Mouse (Mus musculus) heart, embryonic 15.5 days (tissue): Measurements from ENCODE around the gene Ldlrap1. TPM values are rescaled to one million over a fixed set of nuclear protein-coding genes. Genes with fewer than 3 reads are reported as not detected.
"Not testable (repeated sequence)": the region's sequence is repeated elsewhere in the genome, so short reads cannot be mapped to it uniquely, and the experiment has no call there.

Experiments used
- ATAC-seq: fragments of 200-750 bp; cut with Nextera tagmentation; replicated peaks from 2 replicates; pipeline ENCODE4 v1.8.0; 2017; ENCODE audit warnings: low read depth, moderate TSS enrichment; ENCODE audit not compliant: insufficient number of reproducible peaks, insufficient read depth, low FRiP score
- H3K27ac ChIP-seq: fragments of 300-500 bp; sonication (generic); 2 replicates; pipeline ENCODE4 v1.5.1; 2015; ENCODE audit warnings: mild to moderate bottlenecking, inconsistent platforms
- H3K27me3 ChIP-seq: fragments of 300-500 bp; sonication (generic); 2 replicates; pipeline ENCODE4 v1.6.1; 2015; ENCODE audit warnings: inconsistent platforms
- H3K36me3 ChIP-seq: fragments of 300-500 bp; sonication (generic); 2 replicates; pipeline ENCODE4 v1.6.1; 2015; ENCODE audit warnings: mild to moderate bottlenecking, inconsistent platforms
- H3K4me1 ChIP-seq: fragments of 300-500 bp; sonication (generic); replicated peaks from 2 replicates; pipeline ENCODE4 v1.6.1; 2015; ENCODE audit warnings: inconsistent platforms
- H3K4me2 ChIP-seq: fragments of 300-500 bp; sonication (generic); 2 replicates; pipeline ENCODE4 v1.6.1; 2015; ENCODE audit warnings: inconsistent platforms, mild to moderate bottlenecking, moderate library complexity
- H3K4me3 ChIP-seq: fragments of 300-500 bp; sonication (generic); 2 replicates; pipeline ENCODE4 v1.5.1; 2015; ENCODE audit warnings: mild to moderate bottlenecking, inconsistent platforms
- H3K9ac ChIP-seq: fragments of 300-500 bp; sonication (generic); 2 replicates; pipeline ENCODE4 v1.6.1; 2015; ENCODE audit warnings: mild to moderate bottlenecking, inconsistent platforms
- H3K9me3 ChIP-seq: fragments of 300-500 bp; sonication (generic); replicated peaks from 2 replicates; pipeline ENCODE4 v1.6.1; 2016; ENCODE audit warnings: inconsistent platforms
- WGBS: fragments of 180-500 bp; shearing (Covaris S2); methylation state at CpG from one replicate; pipeline ENCODE4 v1.1.7; 2015; ENCODE audit warnings: mixed read lengths; 5-methylcytosine and 5-hydroxymethylcytosine counted together
- polyA plus RNA-seq: library from polyadenylated mRNA; unstranded; fragments of >200 nt; fragmentation: Nextera tagmentation; extraction: Ambion mirVana; gene quantifications from 2 replicates; pipeline ENCODE4 v1.2.1, GENCODE M21; 2015

The Ldlrap1 gene
- polyA plus RNA-seq, 1 experiment from 2014 or later, result 11.6 TPM

DNA sequence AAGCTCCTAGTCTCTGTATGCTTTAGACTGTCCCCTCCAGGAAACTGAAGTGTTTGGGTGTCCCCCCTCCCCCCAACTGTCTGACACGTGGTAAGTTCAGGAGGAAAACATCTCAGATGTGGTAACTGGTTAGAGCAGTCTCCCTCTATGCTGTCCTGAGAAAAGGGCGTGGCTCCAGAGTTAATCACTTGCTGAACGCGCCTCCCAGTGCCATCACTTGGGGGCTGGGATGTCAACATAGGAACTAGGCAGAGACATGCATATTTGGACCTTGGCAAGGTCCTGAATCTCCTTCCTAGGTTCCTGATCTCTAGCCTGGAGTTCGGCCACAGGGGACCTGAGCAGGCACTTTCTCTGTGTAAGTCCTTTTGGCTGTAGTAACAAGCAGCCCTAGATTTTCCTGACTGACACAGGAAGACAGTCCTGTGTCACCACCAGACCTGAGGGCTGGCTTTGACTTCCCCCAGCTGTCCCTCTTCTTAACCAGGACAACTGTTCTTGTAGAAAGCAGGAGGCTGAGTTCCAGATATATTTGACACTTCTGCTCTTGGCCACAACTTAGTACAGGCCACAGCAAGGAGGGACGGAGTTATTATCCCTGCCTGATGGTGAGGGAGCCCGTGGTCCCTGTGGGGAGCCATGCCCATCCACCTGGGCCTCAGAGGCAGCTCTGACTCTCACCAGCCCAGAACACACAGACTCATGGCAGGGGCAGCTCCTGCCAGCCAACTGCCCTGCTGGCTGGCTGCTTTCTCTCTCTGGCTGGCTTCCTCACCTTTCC lies 28.9 kb upstream of the Ldlrap1 start:
- ATAC-seq, result no peak
- Histone ChIP-seq H3K27ac (no peak overlapping the region), H3K36me3 (no peaks in the 10 kb centered on the region), H3K4me3 (no peak overlapping the region), H3K4me1 (peaks cover 18% of the 10 kb centered on the region), H3K4me2 (no peak overlapping the region), H3K27me3 (no peaks in the 10 kb centered on the region), H3K9me3 (no peaks in the 10 kb centered on the region), H3K9ac (no peak overlapping the region)
- 25% methylated on average over 7 of the region's 7 CpGs for WGBS

GRCm38 (mm10) chr4:134795819-134796485 lies 28.1 kb upstream of the Ldlrap1 start:
- H3K27me3 ChIP-seq, result no peaks in the 10 kb centered on the region
- H3K27ac ChIP-seq, result no peak overlapping the region
- H3K9ac ChIP-seq, result no peak overlapping the region
- no peak for ATAC-seq
- 77% methylated on average over 5 of the region's 5 CpGs for WGBS
- no peaks in the 10 kb centered on the region for H3K9me3 ChIP-seq
- H3K4me2 ChIP-seq, result no peak overlapping the region
- H3K4me3 ChIP-seq, result no peak overlapping the region
- no peaks in the 10 kb centered on the region for H3K36me3 ChIP-seq
- peaks cover 18% of the 10 kb centered on the region for H3K4me1 ChIP-seq

DNA sequence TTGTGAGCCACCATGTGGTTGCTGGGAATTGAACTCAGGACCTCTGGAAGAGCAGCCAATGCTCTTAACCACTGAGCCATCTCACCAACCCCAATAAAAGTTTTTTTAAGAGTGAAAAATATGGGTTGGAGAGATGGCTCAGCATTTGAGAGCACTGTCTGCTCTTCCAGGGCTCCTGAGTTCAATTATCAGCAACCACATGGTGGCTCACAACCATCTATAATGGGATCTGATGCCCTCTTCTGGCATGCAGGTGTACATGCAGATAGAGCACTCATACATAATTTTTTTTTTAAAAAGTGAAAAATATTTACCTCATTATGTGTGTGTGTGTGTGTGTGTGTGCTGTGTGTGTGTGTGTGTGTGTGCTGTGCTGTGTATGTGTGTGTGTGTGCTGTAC lies 27.1 kb upstream of the Ldlrap1 start:
- H3K4me2 ChIP-seq, H3K9ac ChIP-seq, H3K9me3 ChIP-seq, ATAC-seq, H3K27me3 ChIP-seq, H3K36me3 ChIP-seq, H3K4me3 ChIP-seq, H3K27ac ChIP-seq: not testable (repeated sequence)
- peaks cover 18% of the 10 kb centered on the region for H3K4me1 ChIP-seq

DNA sequence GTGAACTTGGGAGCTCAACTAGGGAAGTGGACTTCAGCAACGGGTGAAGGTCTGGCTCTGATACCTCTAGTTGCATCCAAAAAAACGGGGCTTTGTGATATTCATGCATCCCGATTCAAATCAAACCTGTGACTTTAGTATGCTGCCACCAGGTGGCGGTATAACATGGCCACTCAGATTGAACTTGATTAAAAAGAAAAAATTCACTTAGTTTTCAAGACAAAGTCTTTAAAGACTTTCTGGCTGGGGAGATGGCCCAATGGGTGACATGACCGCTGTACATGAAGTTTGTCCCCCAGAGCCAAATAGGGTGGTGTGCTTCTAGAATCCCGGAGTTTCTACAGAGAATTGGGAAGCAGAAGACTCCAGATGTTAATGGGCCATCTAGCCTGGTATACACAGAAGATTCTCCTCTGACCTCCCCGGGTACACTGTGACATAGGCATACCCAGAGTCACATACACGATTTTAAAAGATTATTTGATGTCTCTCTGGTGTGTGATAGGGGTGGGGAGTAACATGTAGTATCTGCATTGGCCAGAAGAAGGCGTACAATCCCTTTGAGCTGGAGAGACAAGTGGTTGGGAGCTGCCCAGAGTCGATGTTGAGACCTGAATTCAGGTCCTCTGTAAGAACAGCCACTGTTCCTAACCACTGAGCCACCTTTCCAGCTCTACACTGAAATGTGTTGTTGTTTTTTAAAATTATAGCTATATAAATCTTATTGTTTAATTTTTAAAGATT lies 25.6 kb upstream of the Ldlrap1 start:
- Histone ChIP-seq H3K27me3 (no peaks in the 10 kb centered on the region), H3K36me3 (no peaks in the 10 kb centered on the region), H3K4me1 (peaks cover 18% of the 10 kb centered on the region), H3K9ac (no peak overlapping the region), H3K27ac (no peak overlapping the region), H3K4me2 (no peak overlapping the region), H3K4me3 (no peak overlapping the region), H3K9me3 (no peaks in the 10 kb centered on the region)
- WGBS, result 41% methylated on average over 10 of the region's 10 CpGs
- ATAC-seq, result no peak

- Histone ChIP-seq H3K9me3 (no peaks in the 10 kb centered on the region), H3K4me1 (peaks cover 6% of the 10 kb centered on the region), H3K9ac (no peak overlapping the region), H3K27me3 (no peaks in the 10 kb centered on the region), H3K4me3 (no peak overlapping the region), H3K27ac (no peak overlapping the region), H3K36me3 (no peaks in the 10 kb centered on the region), H3K4me2 (no peak overlapping the region)
- 61% methylated on average over 6 of the region's 6 CpGs for WGBS
- ATAC-seq, result no peak
Measured at GRCm38 (mm10) chr4:134791731-134792130, 23.9 kb upstream of the Ldlrap1 start.

DNA sequence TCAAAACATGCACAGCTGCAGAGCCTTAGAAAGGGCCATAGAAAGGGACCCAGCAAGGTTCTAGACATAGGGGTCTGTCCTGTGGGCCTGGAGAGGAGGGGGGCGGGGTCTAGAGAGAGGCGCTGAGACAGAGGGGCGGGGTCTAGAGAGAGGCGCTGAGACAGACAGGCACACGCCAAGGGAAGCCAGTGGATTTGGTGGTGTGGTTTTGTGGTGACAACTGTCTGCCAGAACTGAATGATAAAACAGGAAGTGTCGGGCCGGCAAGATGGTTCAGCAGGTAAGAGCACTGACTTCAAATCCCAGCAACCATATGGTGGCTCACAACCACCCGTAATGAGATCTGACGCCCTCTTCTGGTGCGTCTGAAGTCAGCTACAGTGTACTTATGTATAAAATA lies 19.1 kb upstream of the Ldlrap1 start:
- Histone ChIP-seq H3K27ac (no peak overlapping the region), H3K27me3 (no peaks in the 10 kb centered on the region), H3K4me3 (no peak overlapping the region), H3K9ac (no peak overlapping the region), H3K4me2 (no peak overlapping the region), H3K4me1 (no peaks in the 10 kb centered on the region; the same call in 1 of the 2 replicates), H3K36me3 (no peaks in the 10 kb centered on the region), H3K9me3 (no peaks in the 10 kb centered on the region)
- ATAC-seq, result no peak
- 40% methylated on average over 10 of the region's 10 CpGs for WGBS

DNA sequence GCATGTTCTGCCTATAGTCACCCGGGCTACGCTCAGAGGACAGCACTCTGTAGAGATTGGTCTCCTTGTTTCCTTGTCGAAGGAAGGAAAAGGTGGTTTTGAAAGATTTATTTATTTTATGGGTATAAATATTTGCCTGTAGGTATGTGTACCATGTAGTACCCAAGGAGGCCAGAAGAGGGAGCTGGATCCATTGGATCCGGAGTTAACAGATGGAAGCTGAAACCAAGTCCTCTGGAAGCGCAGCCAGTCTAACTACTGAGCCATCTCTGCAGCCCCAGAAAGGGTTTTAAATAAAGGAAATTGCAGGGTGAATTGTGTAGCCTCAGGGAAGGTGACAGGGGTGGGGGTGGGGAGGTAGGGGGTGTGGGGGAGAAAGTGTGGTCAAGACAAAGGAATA lies 16.9 kb upstream of the Ldlrap1 start:
- no peaks in the 10 kb centered on the region for H3K36me3 ChIP-seq
- no peak overlapping the region for H3K4me3 ChIP-seq
- no peak overlapping the region for H3K27ac ChIP-seq
- H3K4me1 ChIP-seq, result no peaks in the 10 kb centered on the region; the same call in 1 of the 2 replicates
- no peaks in the 10 kb centered on the region for H3K27me3 ChIP-seq
- ATAC-seq, result no peak
- H3K4me2 ChIP-seq, result no peak overlapping the region
- no peaks in the 10 kb centered on the region for H3K9me3 ChIP-seq
- no peak overlapping the region for H3K9ac ChIP-seq
- 63% methylated on average over 5 of the region's 5 CpGs for WGBS

DNA sequence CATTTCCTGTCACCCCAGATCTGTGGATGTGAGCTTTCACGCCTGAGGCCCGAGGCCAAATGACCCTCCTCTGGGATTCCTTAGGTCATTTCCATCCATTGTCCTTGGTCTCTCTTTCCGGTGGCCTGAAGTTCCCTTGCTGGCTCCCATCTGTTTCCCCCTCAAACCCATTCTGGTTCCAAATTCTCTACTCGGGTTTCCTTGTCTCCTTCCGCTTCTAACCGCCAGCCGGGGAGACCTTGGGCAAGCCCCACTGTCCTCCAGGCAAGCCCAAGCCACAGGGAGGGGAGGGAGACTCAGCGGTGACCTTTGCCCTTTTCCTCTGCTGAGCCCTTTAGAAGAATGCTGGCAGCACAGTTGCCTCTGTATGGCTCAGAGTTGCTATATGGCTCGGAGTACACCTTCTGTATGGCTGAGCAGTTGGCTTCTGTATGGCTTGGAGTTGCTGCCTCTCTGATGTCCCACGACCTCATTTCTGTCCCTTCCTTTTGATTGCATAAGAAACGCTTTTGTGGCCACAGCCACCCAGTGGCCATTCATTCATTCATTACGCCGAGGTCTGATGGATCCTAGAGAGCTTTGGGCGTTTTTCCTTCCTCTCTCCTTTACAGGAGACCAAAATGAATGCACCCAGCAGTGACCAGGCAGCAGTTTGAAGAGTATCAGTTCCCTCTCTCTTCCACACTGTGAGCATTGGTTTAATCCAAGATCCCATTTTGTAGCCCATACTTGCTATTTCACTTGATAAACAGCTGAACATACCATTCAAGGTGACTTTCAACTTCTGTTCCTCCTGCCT lies 11.5 kb upstream of the Ldlrap1 start:
- Histone ChIP-seq H3K4me1 (peaks cover 10% of the 10 kb centered on the region; the same call in 1 of the 2 replicates), H3K27me3 (no peaks in the 10 kb centered on the region), H3K27ac (peak overlapping the region; percentile 22; the same call in 1 of the 2 replicates), H3K9ac (no peak overlapping the region), H3K9me3 (no peaks in the 10 kb centered on the region), H3K4me2 (no peak overlapping the region), H3K36me3 (no peaks in the 10 kb centered on the region), H3K4me3 (no peak overlapping the region)
- 0 out of 2 replicates have a peak, but pooled peaks have one; percentile 12 for ATAC-seq
- 46% methylated on average over 14 of the region's 14 CpGs for WGBS

DNA sequence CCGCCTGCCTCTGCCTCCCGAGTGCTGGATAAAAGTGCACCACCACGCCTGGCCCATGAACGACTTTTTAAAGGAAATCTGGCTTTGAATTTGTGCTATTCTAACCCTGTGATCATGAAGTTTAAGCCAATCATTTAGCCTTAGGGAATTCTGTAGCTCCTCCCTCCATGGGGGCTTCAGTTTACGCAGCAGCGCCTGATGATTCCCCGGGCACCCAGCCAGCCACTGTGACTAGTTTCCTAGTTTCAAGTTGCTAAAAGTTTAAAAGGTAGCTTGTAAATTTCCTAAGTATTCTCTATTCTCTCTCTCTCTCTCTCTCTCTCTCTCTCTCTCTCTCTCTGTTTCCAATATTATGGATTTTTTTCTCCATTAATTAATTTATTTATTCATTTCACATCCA lies 8.4 kb upstream of the Ldlrap1 start:
- 56% methylated on average over 7 of the region's 7 CpGs for WGBS
- no peak for ATAC-seq
- Histone ChIP-seq H3K4me3 (no peak overlapping the region), H3K4me1 (peaks cover 15% of the 10 kb centered on the region), H3K27ac (no peak overlapping the region), H3K36me3 (no peaks in the 10 kb centered on the region), H3K9me3 (no peaks in the 10 kb centered on the region), H3K9ac (no peak overlapping the region), H3K27me3 (no peaks in the 10 kb centered on the region), H3K4me2 (no peak overlapping the region)

DNA sequence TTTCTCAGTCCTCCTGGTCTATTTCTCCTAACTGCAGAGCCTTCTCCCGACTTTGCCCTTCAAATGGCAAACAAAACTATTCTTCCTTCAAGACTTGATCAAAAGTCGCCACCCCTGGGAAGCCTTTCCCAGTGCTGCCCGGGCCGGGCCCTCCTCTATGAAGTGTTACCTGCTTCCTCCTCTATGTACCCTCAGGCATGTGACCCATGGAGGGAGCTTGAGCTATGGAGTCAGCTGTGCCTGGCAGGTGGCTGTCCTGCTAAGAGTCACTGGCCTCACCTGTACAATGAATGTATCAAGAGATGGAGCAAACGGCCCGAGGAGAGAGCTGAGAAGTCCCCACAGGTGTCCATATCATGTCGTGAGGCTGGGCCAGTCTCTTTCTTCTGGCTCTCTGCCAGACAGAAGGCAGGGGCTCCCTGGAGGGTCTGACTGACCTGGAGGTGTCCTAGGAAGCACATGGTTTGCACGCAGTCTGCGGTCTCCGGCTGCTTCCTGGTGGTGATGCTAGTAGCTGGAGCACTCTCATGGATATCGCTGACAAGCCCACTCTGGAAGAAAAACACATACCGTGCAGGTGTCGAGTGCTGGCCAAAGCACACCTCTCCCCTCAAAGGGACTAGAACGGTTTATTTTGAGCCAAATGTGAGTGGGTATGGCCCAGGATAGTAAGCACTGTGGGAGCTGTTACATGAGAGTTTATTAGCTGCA lies 7.6 kb upstream of the Ldlrap1 start:
- Histone ChIP-seq H3K36me3 (no peaks in the 10 kb centered on the region), H3K27me3 (no peaks in the 10 kb centered on the region), H3K9ac (no peak overlapping the region), H3K4me3 (no peak overlapping the region), H3K27ac (no peak overlapping the region), H3K4me1 (peaks cover 15% of the 10 kb centered on the region), H3K4me2 (no peak overlapping the region), H3K9me3 (no peaks in the 10 kb centered on the region)
- WGBS, result 45% methylated on average over 14 of the region's 14 CpGs
- ATAC-seq, result no peak
